Mouse (Mus musculus): Measurements from ENCODE around the gene Olfr588-ps1. TPM values are rescaled to one million over a fixed set of nuclear protein-coding genes. Genes with fewer than 3 reads are reported as not detected.

Gene Olfr588-ps1
- not detected in 2 replicates for total RNA-seq (2012; rRNA removed)
- not detected for polyA plus RNA-seq (2012; ENCODE audit: insufficient read depth in 1 of 2, insufficient read length in 2 of 2, low read depth in 1 of 2, low replicate concordance in 2 of 2, missing spikeins in 1 of 2)

- Histone ChIP-seq H3K36me3 (ENCODE audit: control insufficient read depth in 1 of 2, insufficient read depth in 2 of 2, low read length in 2 of 2) (no peaks in the 10 kb centered on the region), H3K9ac (ENCODE audit: control insufficient read depth, low read depth, low read length, poor library complexity, severe bottlenecking) (no peak within 1 kb of the TSS), H3K4me3 (ENCODE audit: control insufficient read depth in 1 of 2, insufficient read depth in 1 of 2, low read depth in 2 of 2, low read length in 2 of 2) (no peak within 1 kb of the TSS), H3K27me3 (ENCODE audit: control insufficient read depth in 1 of 2, insufficient read depth in 2 of 2, low read length in 2 of 2) (no peaks in the 10 kb centered on the region), H3K9me3 (replicated peaks; ENCODE audit: insufficient read depth, low read length) (no peaks in the 10 kb centered on the region), H3K79me2 (ENCODE audit: control insufficient read depth, insufficient read depth, low read length, poor library complexity) (no peaks in the 10 kb centered on the region), H3K4me1 (ENCODE audit: control insufficient read depth in 1 of 2, insufficient read depth in 2 of 2, low read length in 2 of 2) (no peaks in the 10 kb centered on the region), H3K27ac (ENCODE audit: control insufficient read depth, low read depth, low read length) (no peak within 1 kb of the TSS)
- DNase-seq (ENCODE audit: low read depth, low spot score): no peak
- TF ChIP-seq UBTF (IDR thresholded peaks at IDR 0.05; ENCODE audit: borderline replicate concordance, insufficient read depth, low read depth, low read length): no peak
- no peak for TF ChIP-seq MXI1 (IDR thresholded peaks at IDR 0.05; ENCODE audit: low read depth, low read length)
- TF ChIP-seq ETS1 (IDR thresholded peaks at IDR 0.05; ENCODE audit: low read depth, low read length): no peak
- TF ChIP-seq BHLHE40 (IDR thresholded peaks at IDR 0.05; ENCODE audit: borderline replicate concordance, low read depth, low read length): no peak
- no peak for TF ChIP-seq GABPA (IDR thresholded peaks at IDR 0.05; ENCODE audit: low read depth, low read length)
- TF ChIP-seq NELFE (IDR thresholded peaks at IDR 0.05; ENCODE audit: low read depth, low read length): no peak
- no peak for TF ChIP-seq RAD21 (IDR thresholded peaks at IDR 0.05; ENCODE audit: low read depth, low read length)
These were observed at the start of gene Olfr588-ps1 for GRCm38 (mm10) chr7:103140579-103140978. Olfr588-ps1 (plus strand) TSS chr7:103140879.

- Histone ChIP-seq H3K9me3 (replicated peaks; ENCODE audit: insufficient read depth, low read length) (no peaks in the 10 kb centered on the region), H3K27ac (ENCODE audit: control insufficient read depth, low read depth, low read length) (no peak within 1 kb of the TSS), H3K36me3 (ENCODE audit: control insufficient read depth in 1 of 2, insufficient read depth in 2 of 2, low read length in 2 of 2) (no peaks in the 10 kb centered on the region), H3K27me3 (ENCODE audit: control insufficient read depth in 1 of 2, insufficient read depth in 2 of 2, low read length in 2 of 2) (no peaks in the 10 kb centered on the region), H3K4me3 (ENCODE audit: control insufficient read depth in 1 of 2, insufficient read depth in 1 of 2, low read depth in 2 of 2, low read length in 2 of 2) (no peak within 1 kb of the TSS), H3K4me1 (ENCODE audit: control insufficient read depth in 1 of 2, insufficient read depth in 2 of 2, low read length in 2 of 2) (no peaks in the 10 kb centered on the region), H3K79me2 (ENCODE audit: control insufficient read depth, insufficient read depth, low read length, poor library complexity) (no peaks in the 10 kb centered on the region), H3K9ac (ENCODE audit: control insufficient read depth, low read depth, low read length, poor library complexity, severe bottlenecking) (no peak within 1 kb of the TSS)
- no peak for DNase-seq (ENCODE audit: low read depth, low spot score)
- no peak for TF ChIP-seq SIN3A (IDR thresholded peaks at IDR 0.05; ENCODE audit: low read length)
These were observed 43.3 kb upstream of the Olfr588-ps1 start, which contains the start of gene Olfr585 for GRCm38 (mm10) chr7:103097420-103097819. Olfr585 (plus strand) TSS chr7:103097720.

- DNase-seq (ENCODE audit: low read depth, low spot score): no peak
- H3K27me3 ChIP-seq (ENCODE audit: control insufficient read depth in 1 of 2, insufficient read depth in 2 of 2, low read length in 2 of 2): no peaks in the 10 kb centered on the region
- H3K4me3 ChIP-seq (ENCODE audit: control insufficient read depth in 1 of 2, insufficient read depth in 1 of 2, low read depth in 2 of 2, low read length in 2 of 2): no peak overlapping the region
- H3K36me3 ChIP-seq (ENCODE audit: control insufficient read depth in 1 of 2, insufficient read depth in 2 of 2, low read length in 2 of 2): no peaks in the 10 kb centered on the region
- no peaks in the 10 kb centered on the region for H3K9me3 ChIP-seq (replicated peaks; ENCODE audit: insufficient read depth, low read length)
- no peaks in the 10 kb centered on the region for H3K4me1 ChIP-seq (ENCODE audit: control insufficient read depth in 1 of 2, insufficient read depth in 2 of 2, low read length in 2 of 2)
- H3K9ac ChIP-seq (ENCODE audit: control insufficient read depth, low read depth, low read length, poor library complexity, severe bottlenecking): no peak overlapping the region
- H3K79me2 ChIP-seq (ENCODE audit: control insufficient read depth, insufficient read depth, low read length, poor library complexity): no peaks in the 10 kb centered on the region
- H3K27ac ChIP-seq (ENCODE audit: control insufficient read depth, low read depth, low read length): no peak overlapping the region
- 0 out of 6 replicates have a peak, but pooled peaks of 2 of the 3 experiments have one; percentile 1 to 6 for TF ChIP-seq CTCF (IDR thresholded peaks at IDR 0.05 in 2 of 3, conservative IDR thresholded peaks at IDR 0.05 in 1 of 3; ENCODE audit: control insufficient read depth in 1 of 3, insufficient read depth in 1 of 3, low read depth in 2 of 3, low read length in 3 of 3, poor library complexity in 1 of 3, severe bottlenecking in 1 of 3)
- TF ChIP-seq MEF2A (IDR thresholded peaks at IDR 0.05; ENCODE audit: extremely low read depth, insufficient replicate concordance, low read depth, low read length, poor library complexity, severe bottlenecking): no peak
- no peak for TF ChIP-seq ELF1 (IDR thresholded peaks at IDR 0.05; ENCODE audit: low read depth, low read length)
These were observed 21.3 kb upstream of the Olfr588-ps1 start for GRCm38 (mm10) chr7:103119406-103119805.
